8 mouse cellular contexts compared by ENCODE assay signal in genomic region chr4:75278197-75279175, GRCm38 (mm10). TPM values are rescaled to one million over a fixed set of nuclear protein-coding genes. Genes with fewer than 3 reads are reported as not detected.
DNase-seq lines count a peak whose midpoint lies in the region; ATAC-seq lines count a peak whose summit lies in the region.

TSS of gene Dmac1 (minus strand) at chr4:75278305.

- peak within 1 kb of the TSS; percentile 36; the same call in 1 of the 2 replicates for H3K27ac ChIP-seq in hindbrain, embryonic 14.5 days

- peak within 1 kb of the TSS; percentile 63 for H3K4me2 ChIP-seq in hindbrain, embryonic 14.5 days (replicated peaks)

- DNase-seq in R1 (ENCODE audit: low read depth, low spot score) = peak; percentile 94
- peak; percentile 97 to 98 for DNase-seq in cerebellum, postnatal 25 days
- peak; percentile 95 to 99 for DNase-seq in frontal cortex, postnatal 25 days (ENCODE audit: low spot score in 2 of 2)
- DNase-seq in hindbrain, embryonic 14.5 days (ENCODE audit: low spot score) = peak; percentile 96
- peak; percentile 93 to 95 for DNase-seq in layer of hippocampus, postnatal 36 days
- peak; percentile 98 for DNase-seq in lung, postnatal 36 days
- DNase-seq in retina, postnatal 1 day = peak; percentile 94
- DNase-seq in urinary bladder, adult 18-20 months (ENCODE audit: low spot score in 2 of 2) = peak; percentile 90 to 99

- peak; percentile 95 for ATAC-seq in hindbrain, embryonic 14.5 days (ENCODE audit: low FRiP score)

- peak within 1 kb of the TSS; percentile 82 for H3K4me3 ChIP-seq in hindbrain, embryonic 14.5 days (replicated peaks; ENCODE audit: low read length)

- H3K9me3 ChIP-seq in hindbrain, embryonic 14.5 days (ENCODE audit: control insufficient read depth, low read length) = no peaks in the 10 kb centered on the region

- no peaks in the 10 kb centered on the region for H3K27me3 ChIP-seq in hindbrain, embryonic 14.5 days (ENCODE audit: control insufficient read depth, insufficient read depth, low read length)

- H3K9ac ChIP-seq in hindbrain, embryonic 14.5 days = peak within 1 kb of the TSS; percentile 90

- peaks cover 6% of the 10 kb centered on the region; the same call in 1 of the 2 replicates for H3K36me3 ChIP-seq in hindbrain, embryonic 14.5 days (replicated peaks; ENCODE audit: control insufficient read depth, insufficient read depth)

- 19% methylated on average over 23 of the region's 23 CpGs for WGBS in hindbrain, embryonic 14.5 days

- H3K4me1 ChIP-seq in hindbrain, embryonic 14.5 days (replicated peaks; ENCODE audit: control insufficient read depth, insufficient read depth, low read length) = peaks cover 3% of the 10 kb centered on the region; the same call in 1 of the 2 replicates

RNA-seq across cellular contexts. Expression of gene Dmac1, which starts in this region (rescaled TPM):
- polyA plus RNA-seq in hindbrain, embryonic 14.5 days (2014; fragmentation: Nextera tagmentation; extraction: Ambion mirVana) = 85.0 and 95.7 TPM in 2 replicates
- total RNA-seq in layer of hippocampus, postnatal 36 days (2021) = 10 to 100 TPM; 50.8 to 54.1 TPM

Comparison
In these comparisons a context has a peak if more than half of its experiments do, and no peak if none do; other contexts are left out.
1. Peak in every context shown above with its lines: DNase-seq, ATAC-seq, H3K4me3 ChIP-seq and H3K27ac ChIP-seq.